ENCODE assay signal across 30 mouse cellular contexts in the genomic region with DNA sequence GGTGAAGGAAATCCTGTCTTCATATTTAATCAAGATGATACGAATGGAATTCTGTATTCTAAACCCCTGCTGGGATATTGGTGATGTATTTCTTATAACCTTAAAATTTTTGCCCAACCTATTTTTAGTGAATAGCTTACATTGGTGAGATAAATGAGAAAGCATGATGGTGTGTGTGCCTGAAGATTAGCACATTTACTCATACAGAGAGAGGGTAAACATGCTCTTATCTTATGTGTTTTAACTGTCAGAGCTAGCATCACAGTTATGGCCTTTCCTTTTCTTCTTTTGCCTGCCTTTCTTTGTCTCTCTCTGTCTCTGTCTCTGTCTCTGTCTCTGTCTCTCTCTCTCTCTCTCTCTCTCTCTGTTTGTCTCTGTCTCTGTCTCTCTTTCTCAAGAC. TPM values are rescaled to one million over a fixed set of nuclear protein-coding genes. Genes with fewer than 3 reads are reported as not detected.
DNase-seq lines count a peak whose midpoint lies in the region; ATAC-seq and TF ChIP-seq lines count a peak whose summit lies in the region.
"Had no signal": no experiment of that assay in that cellular context is flagged by ENCODE, and none has a peak within 500 bp of the region (broad histone marks: within the 10 kb centered on the region; RNA-seq: fewer than 3 reads in every experiment).

No protein-coding gene starts in this region.

- H3K27ac ChIP-seq in liver, embryonic 11.5 days (ENCODE audit: low read depth, low read length): peak overlapping the region; percentile 48
- H3K27ac ChIP-seq in liver, embryonic 12.5 days: peak overlapping the region; percentile 80
- peak overlapping the region; percentile 78 for H3K27ac ChIP-seq in liver, embryonic 16.5 days (ENCODE audit: low read length)
- H3K27ac ChIP-seq in kidney, adult 2 months (ENCODE audit: insufficient read depth, low read depth, low read length): no peak overlapping the region
- H3K27ac ChIP-seq: embryonic facial prominence, embryonic 15.5 days; forebrain, embryonic 13.5 days; gastrocnemius, adult 2 months; heart, embryonic 15.5 days; hindbrain, embryonic 13.5 days; hindbrain, postnatal 0 days had no signal

- no peaks in the 10 kb centered on the region for H3K27me3 ChIP-seq in liver, embryonic 11.5 days (replicated peaks; ENCODE audit: control insufficient read depth, insufficient read depth, low read length)
- no peaks in the 10 kb centered on the region for H3K27me3 ChIP-seq in liver, embryonic 12.5 days (replicated peaks)
- no peaks in the 10 kb centered on the region for H3K27me3 ChIP-seq in liver, embryonic 16.5 days (ENCODE audit: control insufficient read depth, insufficient read depth, low read depth, low read length)
- no peaks in the 10 kb centered on the region for H3K27me3 ChIP-seq in kidney, adult 2 months (replicated peaks; ENCODE audit: control insufficient read depth, insufficient read depth, low read length)
- H3K27me3 ChIP-seq: embryonic facial prominence, embryonic 15.5 days; forebrain, embryonic 13.5 days; heart, embryonic 15.5 days; hindbrain, embryonic 13.5 days had no signal

- no peak for TF ChIP-seq CTCF in kidney, adult 2 months (conservative IDR thresholded peaks at IDR 0.05; ENCODE audit: insufficient read depth, insufficient read length, low read depth, low read length)

- H3K9me3 ChIP-seq in liver, embryonic 11.5 days (ENCODE audit: control insufficient read depth, low read length): no peaks in the 10 kb centered on the region
- no peaks in the 10 kb centered on the region for H3K9me3 ChIP-seq in liver, embryonic 12.5 days (replicated peaks)
- H3K9me3 ChIP-seq in liver, embryonic 16.5 days (replicated peaks; ENCODE audit: control insufficient read depth, low read length): no peaks in the 10 kb centered on the region
- H3K9me3 ChIP-seq: embryonic facial prominence, embryonic 15.5 days; forebrain, embryonic 13.5 days; G1E; heart, embryonic 15.5 days; hindbrain, embryonic 13.5 days had no signal

- H3K9ac ChIP-seq in liver, embryonic 11.5 days (ENCODE audit: low read depth, low read length): no peak overlapping the region
- peak overlapping the region; percentile 44; the same call in 1 of the 2 replicates for H3K9ac ChIP-seq in liver, embryonic 12.5 days
- no peak overlapping the region for H3K9ac ChIP-seq in liver, embryonic 16.5 days (ENCODE audit: low read depth, low read length)
- H3K9ac ChIP-seq: embryonic facial prominence, embryonic 15.5 days; forebrain, embryonic 13.5 days; forebrain, postnatal 0 days; heart, embryonic 15.5 days; hindbrain, embryonic 13.5 days had no signal

- H3K4me2 ChIP-seq in liver, embryonic 11.5 days: peak overlapping the region; percentile 51
- H3K4me2 ChIP-seq in liver, embryonic 12.5 days: peak overlapping the region; percentile 56
- H3K4me2 ChIP-seq in liver, embryonic 16.5 days (ENCODE audit: low read depth, low read length): peak overlapping the region; percentile 39; the same call in 1 of the 2 replicates
- H3K4me2 ChIP-seq: embryonic facial prominence, embryonic 15.5 days; forebrain, embryonic 13.5 days; heart, embryonic 11.5 days; heart, embryonic 15.5 days; hindbrain, embryonic 13.5 days had no signal

- peaks cover 4% of the 10 kb centered on the region; the same call in 1 of the 2 replicates for H3K36me3 ChIP-seq in liver, embryonic 11.5 days (ENCODE audit: control insufficient read depth, insufficient read depth, low read length)
- peaks cover 59% of the 10 kb centered on the region for H3K36me3 ChIP-seq in liver, embryonic 12.5 days
- H3K36me3 ChIP-seq in liver, embryonic 16.5 days (ENCODE audit: control insufficient read depth, insufficient read depth): peaks cover 3% of the 10 kb centered on the region
- peaks cover 1% of the 10 kb centered on the region; the same call in 1 of the 2 replicates for H3K36me3 ChIP-seq in kidney, adult 2 months (ENCODE audit: control insufficient read depth, insufficient read depth, low read length)

- peak; percentile 83 for ATAC-seq in liver, embryonic 11.5 days (replicated peaks; ENCODE audit: low FRiP score)
- peak; percentile 88 for ATAC-seq in liver, embryonic 12.5 days
- ATAC-seq in liver, embryonic 16.5 days (ENCODE audit: low read depth): peak; percentile 83
- ATAC-seq: activated CD4-positive, CD25-positive, alpha-beta regulatory T cell, adult 4 months; CD4-positive, CD25-positive, alpha-beta regulatory T cell, adult 4 months; forebrain, embryonic 13.5 days; forebrain, postnatal 0 days; hindbrain, postnatal 0 days had no signal

- no peaks in the 10 kb centered on the region; the same call in 1 of the 2 replicates for H3K4me1 ChIP-seq in liver, embryonic 11.5 days (replicated peaks; ENCODE audit: control insufficient read depth, insufficient read depth, low read length)
- peaks cover 34% of the 10 kb centered on the region for H3K4me1 ChIP-seq in liver, embryonic 12.5 days
- peaks cover 13% of the 10 kb centered on the region for H3K4me1 ChIP-seq in liver, embryonic 16.5 days (ENCODE audit: control insufficient read depth, low read depth, low read length)
- H3K4me1 ChIP-seq in kidney, adult 2 months (ENCODE audit: control insufficient read depth, insufficient read depth, low read length): peaks cover 9% of the 10 kb centered on the region; the same call in 1 of the 2 replicates
- H3K4me1 ChIP-seq: embryonic facial prominence, embryonic 15.5 days had no signal

- no peak for TF ChIP-seq POLR2A in kidney, adult 2 months (IDR thresholded peaks at IDR 0.05; ENCODE audit: low read depth, low read length)

- no peak for DNase-seq in liver, embryonic 11.5 days (ENCODE audit: low spot score)
- no peak for DNase-seq in liver
- no peak for DNase-seq in urinary bladder, postnatal 36 days (ENCODE audit: low spot score in 2 of 2)
- DNase-seq in kidney, adult 2 months: no peak
- no peak for DNase-seq in layer of hippocampus, adult 9-10 months (ENCODE audit: low spot score)
- no peak for DNase-seq in layer of hippocampus, adult 8-10 months (ENCODE audit: low spot score in 2 of 2)
- DNase-seq: adrenal gland, adult 2 months; adrenal gland, postnatal 25 days; B cell, adult 2 months; cerebellum, adult 2 months; cerebellum, postnatal 10 days; embryo, embryonic 11 days; forebrain, postnatal 0 days; gastrocnemius, adult 2 months; gastrocnemius, postnatal 36 days; heart, adult 11 months; heart, postnatal 14 days had no signal

- no peak overlapping the region for H3K4me3 ChIP-seq in liver, embryonic 11.5 days (ENCODE audit: low read depth, low read length)
- H3K4me3 ChIP-seq in liver, embryonic 12.5 days: peak overlapping the region; percentile 20; the same call in 1 of the 2 replicates
- 0 out of 2 replicates have a peak overlapping the region, but pooled peaks have one; percentile 17 for H3K4me3 ChIP-seq in liver, embryonic 16.5 days (ENCODE audit: low read depth, low read length)
- H3K4me3 ChIP-seq in kidney, adult 2 months (ENCODE audit: insufficient read depth, low read depth, low read length): no peak overlapping the region
- H3K4me3 ChIP-seq: embryonic facial prominence, embryonic 15.5 days; forebrain, embryonic 13.5 days; gastrocnemius, adult 2 months; heart, embryonic 15.5 days; hindbrain, embryonic 13.5 days had no signal

- WGBS in liver, embryonic 11.5 days: 68% methylated on average over 1 of the region's 1 CpGs
- WGBS in liver, embryonic 12.5 days (ENCODE audit: insufficient replicate concordance): 36% methylated on average over 1 of the region's 1 CpGs
- WGBS in liver, embryonic 16.5 days (ENCODE audit: insufficient replicate concordance): 24% methylated on average over 1 of the region's 1 CpGs
- 97% methylated on average over 1 of the region's 1 CpGs for WGBS in kidney, adult 2 months

RNA-seq across cellular contexts. Expression of a gene that starts 5.2 kb away (rescaled TPM):
- 28.1 and 31.9 TPM in 2 replicates for polyA plus RNA-seq in liver, embryonic 11.5 days (2014; fragmentation: Nextera tagmentation; extraction: Ambion mirVana)
- 20.6 and 22.2 TPM in 2 replicates for polyA plus RNA-seq in liver, embryonic 12.5 days (2016; fragmentation: Nextera tagmentation; extraction: Ambion mirVana)
- 10.5 and 12.3 TPM in 2 replicates for polyA plus RNA-seq in liver, embryonic 16.5 days (2015; fragmentation: Nextera tagmentation; extraction: Ambion mirVana)
- 3.2 and 3.8 TPM in 2 replicates for polyA plus RNA-seq in kidney, adult 2 months (2012; rRNA removed)
- total RNA-seq in layer of hippocampus, adult 8-10 months (2022): 1 to 10 TPM; 5.7 to 8.8 (median 7.3) TPM

RNA-seq across cellular contexts. Expression of a gene that starts 12.0 kb away (rescaled TPM):
- not detected in 2 replicates for polyA plus RNA-seq in liver, embryonic 11.5 days (2014; fragmentation: Nextera tagmentation; extraction: Ambion mirVana)
- not detected in 2 replicates for polyA plus RNA-seq in liver, embryonic 12.5 days (2016; fragmentation: Nextera tagmentation; extraction: Ambion mirVana)
- 0.08 and 0.11 TPM in 2 replicates for polyA plus RNA-seq in liver, embryonic 16.5 days (2015; fragmentation: Nextera tagmentation; extraction: Ambion mirVana)
- polyA plus RNA-seq in kidney, adult 2 months (2012; rRNA removed): 0.87 and 1.9 TPM in 2 replicates
- total RNA-seq in layer of hippocampus, adult 8-10 months (2022): 1 to 10 TPM; 1.5 to 4.2 (median 2.6) TPM
- total RNA-seq: adrenal gland, postnatal 25 days; forebrain, postnatal 0 days; hematopoietic stem cell, adult 5-6 weeks; hindbrain, postnatal 0 days had no signal
- polyA plus RNA-seq: activated CD4-positive, CD25-positive, alpha-beta regulatory T cell, adult 4 months; CD4-positive, CD25-positive, alpha-beta regulatory T cell, adult 4 months; embryonic facial prominence, embryonic 11.5 days; embryonic facial prominence, embryonic 15.5 days; forebrain, embryonic 13.5 days; G1E; hindbrain, embryonic 13.5 days; hindbrain, postnatal 0 days had no signal

RNA-seq across cellular contexts. Expression of a gene that starts 51.6 kb away (rescaled TPM):
- polyA plus RNA-seq in liver, embryonic 11.5 days (2014; fragmentation: Nextera tagmentation; extraction: Ambion mirVana): 0.99 and 1.1 TPM in 2 replicates
- polyA plus RNA-seq in liver, embryonic 12.5 days (2016; fragmentation: Nextera tagmentation; extraction: Ambion mirVana): 1.0 and 1.2 TPM in 2 replicates
- 1.1 and 1.2 TPM in 2 replicates for polyA plus RNA-seq in liver, embryonic 16.5 days (2015; fragmentation: Nextera tagmentation; extraction: Ambion mirVana)
- 5.8 and 6.0 TPM in 2 replicates for polyA plus RNA-seq in kidney, adult 2 months (2012; rRNA removed)
- 1 to 10 TPM; 3.0 to 6.1 (median 5.0) TPM for total RNA-seq in layer of hippocampus, adult 8-10 months (2022)
- total RNA-seq: hematopoietic stem cell, adult 5-6 weeks; hindbrain, postnatal 0 days had no signal
- polyA plus RNA-seq: activated CD4-positive, CD25-positive, alpha-beta regulatory T cell, adult 4 months; CD4-positive, CD25-positive, alpha-beta regulatory T cell, adult 4 months; G1E had no signal

Comparison
In these comparisons a context has a peak if more than half of its experiments do, and no peak if none do; other contexts are left out.
1. H3K4me3 ChIP-seq: peak in liver, embryonic 12.5 days (single experiment) and liver, embryonic 16.5 days (single experiment); none in liver, embryonic 11.5 days (single experiment) and kidney, adult 2 months (single experiment).
2. Peak in every context shown above with its lines, with median percentiles within 50 percentile points of each other: ATAC-seq and H3K4me2 ChIP-seq.